Mouse (Mus musculus) liver, embryonic 11.5 days (tissue): ENCODE measurements around the gene Rnf113a1. TPM values are rescaled to one million over a fixed set of nuclear protein-coding genes. Genes with fewer than 3 reads are reported as not detected.
"Not testable (repeated sequence)": the region's sequence is repeated elsewhere in the genome, so short reads cannot be mapped to it uniquely, and the experiment has no call there.

ENCODE experiments used
- ATAC-seq: fragments of 200-750 bp; cut with Nextera tagmentation; replicated peaks from 2 replicates; pipeline ENCODE4 v1.8.0; 2017; ENCODE audit warnings: moderate number of reproducible peaks, mild to moderate bottlenecking, moderate TSS enrichment, moderate library complexity; ENCODE audit not compliant: low FRiP score
- DNase-seq: peaks from one replicate; pipeline ENCODE4 v3.0.0-alpha.2; 2017; ENCODE audit warnings: low spot score
- H3K27ac ChIP-seq: fragments of 300-500 bp; sonication (generic); 2 replicates; pipeline ENCODE4 v1.5.1; 2014; ENCODE audit warnings: mild to moderate bottlenecking, low read depth, low read length, control low read depth
- H3K27me3 ChIP-seq: fragments of 300-500 bp; sonication (generic); replicated peaks from 2 replicates; pipeline ENCODE4 v1.6.1; 2014; ENCODE audit warnings: low read length, mixed read lengths; ENCODE audit not compliant: control insufficient read depth, insufficient read depth
- H3K36me3 ChIP-seq: fragments of 300-500 bp; sonication (generic); 2 replicates; pipeline ENCODE4 v1.6.1; 2014; ENCODE audit warnings: mild to moderate bottlenecking, low read length, moderate library complexity, mixed read lengths; ENCODE audit not compliant: control insufficient read depth, insufficient read depth
- H3K4me1 ChIP-seq: fragments of 300-500 bp; sonication (generic); replicated peaks from 2 replicates; pipeline ENCODE4 v1.6.1; 2014; ENCODE audit warnings: low read length, mixed read lengths; ENCODE audit not compliant: control insufficient read depth, insufficient read depth
- H3K4me2 ChIP-seq: fragments of 300-500 bp; sonication (generic); 2 replicates; pipeline ENCODE4 v1.6.1; 2014; ENCODE audit warnings: mild to moderate bottlenecking, control low read depth, moderate library complexity
- H3K4me3 ChIP-seq: fragments of 300-500 bp; sonication (generic); 2 replicates; pipeline ENCODE4 v1.5.1; 2014; ENCODE audit warnings: low read depth, low read length, control low read depth
- H3K9ac ChIP-seq: fragments of 300-500 bp; sonication (generic); 2 replicates; pipeline ENCODE4 v1.6.1; 2014; ENCODE audit warnings: low read depth, low read length, control low read depth
- H3K9me3 ChIP-seq: fragments of 300-500 bp; sonication (generic); 2 replicates; pipeline ENCODE4 v1.6.1; 2016; ENCODE audit warnings: low read length, inconsistent platforms, mixed read lengths; ENCODE audit not compliant: control insufficient read depth
- WGBS: fragments of 180-500 bp; shearing (Covaris S2); extraction: QIAGEN DNeasy Blood & Tissue Kit; methylation state at CpG from one replicate; pipeline ENCODE4 v1.1.7; 2014; 5-methylcytosine and 5-hydroxymethylcytosine counted together
- polyA plus RNA-seq: library from polyadenylated mRNA; unstranded; fragments of >200 nt; fragmentation: Nextera tagmentation; extraction: Ambion mirVana; gene quantifications from 2 replicates; pipeline ENCODE4 v1.2.1, GENCODE M21; 2014

The Rnf113a1 gene
- polyA plus RNA-seq, 1 experiment from 2014 or later = 9.4 TPM

- not testable (repeated sequence) for DNase-seq, H3K9ac ChIP-seq, ATAC-seq, H3K9me3 ChIP-seq, H3K4me3 ChIP-seq, H3K27ac ChIP-seq, H3K4me2 ChIP-seq, H3K27me3 ChIP-seq, H3K36me3 ChIP-seq, H3K4me1 ChIP-seq
- 53% methylated on average over 8 of the region's 8 CpGs for WGBS
These were observed 6.6 kb upstream of the Rnf113a1 start for GRCm38 (mm10) chrX:37184401-37184800.

DNA sequence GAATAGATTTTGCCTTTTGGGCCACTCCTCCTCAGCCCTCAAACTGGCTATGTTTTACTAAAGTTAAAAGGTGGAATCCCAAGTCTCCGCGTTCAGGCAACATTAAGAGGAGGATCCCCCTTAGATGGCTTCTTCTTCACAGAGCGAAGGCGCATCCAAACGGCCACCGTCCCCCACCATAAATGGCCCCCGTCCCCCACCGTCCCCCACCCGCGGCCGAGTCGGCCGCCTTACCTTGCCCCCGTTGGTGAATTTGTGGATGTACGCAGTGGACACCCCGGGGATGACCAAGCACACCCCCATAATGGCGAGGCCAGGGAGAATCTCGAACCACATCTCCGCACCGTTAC, 315 bp upstream of the Rnf113a1 start:
- no peaks in the 10 kb centered on the region for H3K36me3 ChIP-seq
- H3K9me3 ChIP-seq = no peaks in the 10 kb centered on the region
- peak overlapping the region; percentile 66 for H3K9ac ChIP-seq
- H3K27me3 ChIP-seq = no peaks in the 10 kb centered on the region
- peak overlapping the region; percentile 65 for H3K4me3 ChIP-seq
- 16% methylated on average over 20 of the region's 20 CpGs for WGBS
- H3K4me2 ChIP-seq = peak overlapping the region; percentile 76
- ATAC-seq (peak; percentile 57; the same call in 1 of the 2 replicates), DNase-seq (peak; percentile 30)
- no peak overlapping the region for H3K27ac ChIP-seq
- no peaks in the 10 kb centered on the region for H3K4me1 ChIP-seq

- 23% methylated on average over 28 of the region's 28 CpGs for WGBS
- DNase-seq (peak; percentile 39), ATAC-seq (no peak)
- no peaks in the 10 kb centered on the region for H3K9me3 ChIP-seq
- no peak overlapping the region for H3K27ac ChIP-seq
- peak overlapping the region; percentile 65 for H3K4me3 ChIP-seq
- H3K27me3 ChIP-seq = no peaks in the 10 kb centered on the region
- H3K4me2 ChIP-seq = peak overlapping the region; percentile 76
- no peaks in the 10 kb centered on the region for H3K4me1 ChIP-seq
- H3K36me3 ChIP-seq = no peaks in the 10 kb centered on the region
- peak overlapping the region; percentile 66 for H3K9ac ChIP-seq
These were observed 817 bp downstream of the Rnf113a1 start for GRCm38 (mm10) chrX:37191744-37192379.

- Histone ChIP-seq H3K4me3 (no peak overlapping the region), H3K4me2 (no peak overlapping the region), H3K9ac (no peak overlapping the region), H3K36me3 (no peaks in the 10 kb centered on the region), H3K4me1 (no peaks in the 10 kb centered on the region), H3K27ac (no peak overlapping the region), H3K27me3 (no peaks in the 10 kb centered on the region), H3K9me3 (no peaks in the 10 kb centered on the region)
- ATAC-seq (no peak), DNase-seq (no peak)
- 47% methylated on average over 8 of the region's 8 CpGs for WGBS
These were observed 7.6 kb downstream of the Rnf113a1 start for GRCm38 (mm10) chrX:37198676-37199075.

GRCm38 (mm10) chrX:37210941-37211340, 19.9 kb downstream of the Rnf113a1 start, which contains the start of gene Gm9:
Gm9 (minus strand) TSS chrX:37211041.
- ATAC-seq (no peak), DNase-seq (no peak)
- no peak within 1 kb of the TSS for H3K4me2 ChIP-seq
- H3K4me3 ChIP-seq = no peak within 1 kb of the TSS
- H3K36me3 ChIP-seq = no peaks in the 10 kb centered on the region
- 80% methylated on average over 10 of the region's 10 CpGs for WGBS
- H3K4me1 ChIP-seq = no peaks in the 10 kb centered on the region
- H3K9ac ChIP-seq = no peak within 1 kb of the TSS
- H3K9me3 ChIP-seq = no peaks in the 10 kb centered on the region
- no peaks in the 10 kb centered on the region for H3K27me3 ChIP-seq
- H3K27ac ChIP-seq = no peak within 1 kb of the TSS

GRCm38 (mm10) chrX:37222158-37222557, 31.1 kb downstream of the Rnf113a1 start, which contains the start of gene Rhox1:
Rhox1 (minus strand) TSS chrX:37222258.
- not testable (repeated sequence) for H3K4me3 ChIP-seq, H3K9ac ChIP-seq, H3K4me1 ChIP-seq, ATAC-seq, H3K9me3 ChIP-seq, H3K27ac ChIP-seq, DNase-seq, H3K36me3 ChIP-seq, H3K27me3 ChIP-seq, H3K4me2 ChIP-seq
- WGBS = 40% methylated on average over 1 of the region's 1 CpGs

Other genes with a start within 250 kb of the Rnf113a1 start
- gene Sept6, start 199.5 kb upstream of the Rnf113a1 start, polyA plus RNA-seq = 13.5 and 14.1 TPM in 2 replicates
- 0.21 and 0.34 TPM in 2 replicates for gene Sowahd, start 142.4 kb upstream of the Rnf113a1 start, polyA plus RNA-seq
- gene Rpl39, start 105.8 kb upstream of the Rnf113a1 start, polyA plus RNA-seq = 683 and 708 TPM in 2 replicates
- 16.1 and 20.9 TPM in 2 replicates for gene Upf3b, start 80.9 kb upstream of the Rnf113a1 start, polyA plus RNA-seq
- gene Nkap, start 64.5 kb upstream of the Rnf113a1 start, polyA plus RNA-seq = 19.0 and 19.9 TPM in 2 replicates
- gene Akap14, start 22.4 kb upstream of the Rnf113a1 start, polyA plus RNA-seq = 0.10 TPM in 1 of 2 replicates, not detected in the other
- 321 and 361 TPM in 2 replicates for gene Ndufa1, start 82 bp upstream of the Rnf113a1 start, polyA plus RNA-seq
- not detected in 2 replicates for gene Gm9, start 19.8 kb downstream of the Rnf113a1 start, polyA plus RNA-seq
- not detected in 2 replicates for gene Rhox1, start 31.0 kb downstream of the Rnf113a1 start, polyA plus RNA-seq
- gene Rhox2a, start 53.7 kb downstream of the Rnf113a1 start, polyA plus RNA-seq = not detected in 2 replicates
- not detected in 2 replicates for gene Rhox3a, start 58.7 kb downstream of the Rnf113a1 start, polyA plus RNA-seq
- gene Rhox4a, start 74.1 kb downstream of the Rnf113a1 start, polyA plus RNA-seq = not detected in 2 replicates
- gene Rhox3a2, start 188.8 kb downstream of the Rnf113a1 start, polyA plus RNA-seq = not detected in 2 replicates
- not detected in 2 replicates for gene Rhox4a2, start 199.6 kb downstream of the Rnf113a1 start, polyA plus RNA-seq
- gene Rhox2b, start 220.8 kb downstream of the Rnf113a1 start, polyA plus RNA-seq = not detected in 2 replicates
- 0.08 TPM in 1 of 2 replicates, not detected in the other for gene Rhox4b, start 241.2 kb downstream of the Rnf113a1 start, polyA plus RNA-seq